Mouse (Mus musculus): ENCODE data around the gene C2cd4c. TPM values are rescaled to one million over a fixed set of nuclear protein-coding genes. Genes with fewer than 3 reads are reported as not detected.

C2cd4c gene
- not detected in 2 replicates for polyA plus RNA-seq (2015; fragmentation: Nextera tagmentation; extraction: Ambion mirVana)

DNA sequence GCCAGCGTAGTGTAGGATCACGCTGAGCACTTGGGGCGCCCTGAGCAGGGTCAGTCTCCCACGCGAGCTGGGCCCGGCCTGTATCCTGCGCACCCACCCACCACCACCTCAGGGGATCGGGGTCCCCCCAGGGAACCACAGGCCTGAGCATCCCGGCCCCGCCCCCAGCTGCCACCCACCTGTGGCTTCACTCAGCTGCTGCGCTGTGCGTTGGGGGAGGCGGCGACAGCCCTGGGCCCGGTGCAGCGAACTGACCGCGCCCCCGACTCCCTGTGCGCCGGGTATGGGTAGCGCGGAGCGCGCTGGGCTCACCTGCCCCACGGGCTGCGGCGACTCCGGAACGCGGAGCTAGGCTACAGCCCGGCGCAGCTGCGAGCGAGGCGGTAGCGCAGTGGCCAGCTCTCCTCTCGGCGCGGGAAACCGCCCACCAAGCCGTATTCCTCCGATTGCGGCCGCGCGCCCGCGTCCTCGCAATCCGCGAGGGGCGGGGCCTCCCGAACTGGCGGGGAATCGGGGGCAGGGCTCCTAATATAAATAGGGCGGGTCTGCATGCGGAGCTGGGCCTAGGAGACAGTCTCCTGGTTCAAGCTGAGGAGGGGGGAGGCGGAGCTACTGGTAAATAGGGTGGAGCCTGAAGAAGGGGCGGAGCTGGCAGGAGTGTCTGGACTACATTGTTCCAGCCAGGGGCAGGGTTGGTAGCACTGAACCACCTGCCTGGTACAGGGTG, at the start of gene C2cd4c:
TSS of gene C2cd4c (minus strand) at position 448 of the 727 bp plus-strand sequence.

GRCm38 (mm10) chr10:79645711-79646110, 31.9 kb upstream of the C2cd4c start, which contains the start of gene Odf3l2:
TSS of gene Odf3l2 (minus strand) at chr10:79645738.

GRCm38 (mm10) chr10:79637128-79638110, 23.6 kb upstream of the C2cd4c start, which contains the start of gene Shc2:
TSS of gene Shc2 (minus strand) at chr10:79637918.

DNA sequence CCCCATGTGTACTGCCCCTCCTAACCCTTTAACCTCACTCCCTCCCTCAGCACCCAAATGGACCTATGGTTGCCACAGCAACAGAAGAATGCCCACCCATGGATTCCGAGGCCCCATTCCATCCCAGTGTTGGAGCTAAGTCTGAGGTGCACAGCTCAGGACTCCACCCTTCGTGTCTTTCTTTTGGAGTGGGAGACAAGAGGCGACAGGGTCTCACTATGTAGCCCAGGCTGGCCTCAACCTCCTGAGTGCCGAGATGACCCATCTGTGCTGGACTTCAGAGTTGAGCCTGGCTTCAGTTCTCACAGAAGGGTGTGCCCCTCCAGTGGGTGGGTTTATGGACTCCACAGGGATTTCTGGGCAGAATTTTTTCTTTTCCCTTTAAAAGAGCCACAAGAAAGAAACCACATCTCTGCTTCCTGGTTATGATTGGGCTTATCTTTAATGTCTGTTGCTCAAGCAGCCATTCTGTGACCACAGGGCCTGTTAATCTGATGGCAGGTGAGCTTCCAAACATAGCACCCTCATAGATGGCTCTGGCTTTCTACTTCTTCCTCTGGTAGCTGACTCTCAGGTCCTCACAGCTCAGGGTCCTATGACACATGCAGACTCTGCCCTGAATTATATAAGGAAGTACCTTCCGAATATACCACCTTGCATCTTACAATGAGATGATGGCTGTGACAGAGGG, 26.6 kb downstream of the C2cd4c start, which contains the start of gene Theg:
TSS of gene Theg (minus strand) at position 271 of the 691 bp plus-strand sequence.

Other genes starting within 250 kb of the C2cd4c start
- not detected in 2 replicates for gene Vmn2r83, start 145.3 kb downstream of the C2cd4c start, polyA plus RNA-seq (2015; fragmentation: Nextera tagmentation; extraction: Ambion mirVana)
- gene Plpp2, start 80.2 kb downstream of the C2cd4c start, polyA plus RNA-seq (2015; fragmentation: Nextera tagmentation; extraction: Ambion mirVana), result 2.2 and 3.5 TPM in 2 replicates
- gene Mier2, start 58.8 kb downstream of the C2cd4c start, polyA plus RNA-seq (2015; fragmentation: Nextera tagmentation; extraction: Ambion mirVana), result 20.8 and 20.9 TPM in 2 replicates
- gene Theg, start 26.7 kb downstream of the C2cd4c start, polyA plus RNA-seq (2015; fragmentation: Nextera tagmentation; extraction: Ambion mirVana), result not detected in 2 replicates
- 1.3 and 1.8 TPM in 2 replicates for gene Shc2, start 23.9 kb upstream of the C2cd4c start, polyA plus RNA-seq (2015; fragmentation: Nextera tagmentation; extraction: Ambion mirVana)
- gene Odf3l2, start 31.7 kb upstream of the C2cd4c start, polyA plus RNA-seq (2015; fragmentation: Nextera tagmentation; extraction: Ambion mirVana), result 0.13 TPM in 1 of 2 replicates, not detected in the other
- gene Madcam1, start 50.5 kb upstream of the C2cd4c start, polyA plus RNA-seq (2015; fragmentation: Nextera tagmentation; extraction: Ambion mirVana), result 0.77 and 1.5 TPM in 2 replicates
- gene Tpgs1, start 55.3 kb upstream of the C2cd4c start, polyA plus RNA-seq (2015; fragmentation: Nextera tagmentation; extraction: Ambion mirVana), result 36.8 and 43.0 TPM in 2 replicates
- 329 and 340 TPM in 2 replicates for gene Cdc34, start 68.2 kb upstream of the C2cd4c start, polyA plus RNA-seq (2015; fragmentation: Nextera tagmentation; extraction: Ambion mirVana)
- gene Gzmm, start 75.0 kb upstream of the C2cd4c start, polyA plus RNA-seq (2015; fragmentation: Nextera tagmentation; extraction: Ambion mirVana), result 0.26 and 0.43 TPM in 2 replicates
- gene Bsg, start 90.5 kb upstream of the C2cd4c start, polyA plus RNA-seq (2015; fragmentation: Nextera tagmentation; extraction: Ambion mirVana), result 614 and 720 TPM in 2 replicates
- gene Hcn2, start 102.6 kb upstream of the C2cd4c start, polyA plus RNA-seq (2015; fragmentation: Nextera tagmentation; extraction: Ambion mirVana), result 0.04 and 0.10 TPM in 2 replicates
- gene Polrmt, start 132.6 kb upstream of the C2cd4c start, polyA plus RNA-seq (2015; fragmentation: Nextera tagmentation; extraction: Ambion mirVana), result 22.6 and 26.4 TPM in 2 replicates
- 0.14 and 0.51 TPM in 2 replicates for gene Fgf22, start 141.1 kb upstream of the C2cd4c start, polyA plus RNA-seq (2015; fragmentation: Nextera tagmentation; extraction: Ambion mirVana)
- 58.3 and 61.0 TPM in 2 replicates for gene Rnf126, start 152.9 kb upstream of the C2cd4c start, polyA plus RNA-seq (2015; fragmentation: Nextera tagmentation; extraction: Ambion mirVana)
- 3.3 and 3.8 TPM in 2 replicates for gene Fstl3, start 163.2 kb upstream of the C2cd4c start, polyA plus RNA-seq (2015; fragmentation: Nextera tagmentation; extraction: Ambion mirVana)
- gene Prss57, start 176.9 kb upstream of the C2cd4c start, polyA plus RNA-seq (2015; fragmentation: Nextera tagmentation; extraction: Ambion mirVana), result not detected in 2 replicates
- gene Palm, start 179.5 kb upstream of the C2cd4c start, polyA plus RNA-seq (2015; fragmentation: Nextera tagmentation; extraction: Ambion mirVana), result 22.3 and 27.1 TPM in 2 replicates
- not detected in 2 replicates for gene Misp, start 207.0 kb upstream of the C2cd4c start, polyA plus RNA-seq (2015; fragmentation: Nextera tagmentation; extraction: Ambion mirVana)
- gene Ptbp1, start 240.4 kb upstream of the C2cd4c start, polyA plus RNA-seq (2015; fragmentation: Nextera tagmentation; extraction: Ambion mirVana), result 49.8 and 68.7 TPM in 2 replicates